Mouse (Mus musculus): ENCODE measurements around the gene Ranbp1.
A peak's percentile ranks its signal among the peaks of the same experiment; 100 is the strongest.
"Not testable (repeated sequence)": the region's sequence is repeated elsewhere in the genome, so short reads cannot be mapped to it uniquely, and the experiment has no call there.

Ranbp1 gene

GRCm38 (mm10) chr16:18203430-18204091 lies 45.0 kb downstream of the Ranbp1 start:
- DNase-seq (ENCODE audit: low read depth, low spot score), result no peak

- DNase-seq (ENCODE audit: low read depth, low spot score), result no peak
Observed at GRCm38 (mm10) chr16:18202061-18202460, 46.5 kb downstream of the Ranbp1 start.

GRCm38 (mm10) chr16:18201620-18202019 lies 46.9 kb downstream of the Ranbp1 start:
- no peak for DNase-seq (ENCODE audit: low read depth, low spot score)

GRCm38 (mm10) chr16:18200062-18200461 lies 48.5 kb downstream of the Ranbp1 start:
- no peak for DNase-seq (ENCODE audit: low read depth, low spot score)

GRCm38 (mm10) chr16:18198365-18199098 lies 50.0 kb downstream of the Ranbp1 start:
- no peak for DNase-seq (ENCODE audit: low read depth, low spot score)

GRCm38 (mm10) chr16:18197881-18198280 lies 50.7 kb downstream of the Ranbp1 start:
- DNase-seq (ENCODE audit: low read depth, low spot score), result no peak

GRCm38 (mm10) chr16:18195561-18195960 lies 53.0 kb downstream of the Ranbp1 start:
- not testable (repeated sequence) for DNase-seq (ENCODE audit: low read depth, low spot score)

GRCm38 (mm10) chr16:18195068-18195467 lies 53.5 kb downstream of the Ranbp1 start:
- peak; percentile 70 for DNase-seq (ENCODE audit: low read depth, low spot score)

- DNase-seq (ENCODE audit: low read depth, low spot score), result peak; percentile 15
Observed at GRCm38 (mm10) chr16:18194208-18194985, 54.1 kb downstream of the Ranbp1 start.

- no peak for DNase-seq (ENCODE audit: low read depth, low spot score)
Observed at GRCm38 (mm10) chr16:18191006-18191405, 57.5 kb downstream of the Ranbp1 start.
